Mouse (Mus musculus) CH12.LX (cell line): ENCODE results near the gene Hs3st3b1. TPM values are rescaled to one million over a fixed set of nuclear protein-coding genes. Genes with fewer than 3 reads are reported as not detected.

Experiments used
- DNase-seq: peaks from one replicate; pipeline ENCODE4 v3.0.0-alpha.2; 2013; ENCODE audit errors: extremely low read depth
- H3K27ac ChIP-seq: 2 replicates; pipeline ENCODE4 v1.5.1; 2012; ENCODE audit warnings: low read depth, mild to moderate bottlenecking, control low read depth, moderate library complexity; ENCODE audit not compliant: insufficient read depth
- H3K27me3 ChIP-seq: replicated peaks from 2 replicates; pipeline ENCODE3; 2012; ENCODE audit warnings: inconsistent platforms
- H3K36me3 ChIP-seq, 2 experiments: replicated peaks in 1 of 2; 2 replicates each; pipeline versions ENCODE3 to v1.6.1; 2012; ENCODE audit warnings: inconsistent platforms in 1 of 2, low read length in 1 of 2, mild to moderate bottlenecking in 1 of 2, mixed read lengths in 1 of 2, moderate library complexity in 1 of 2; ENCODE audit not compliant: control insufficient read depth in 1 of 2, insufficient read depth in 1 of 2
- H3K4me1 ChIP-seq, 2 experiments: 2 replicates each; pipeline ENCODE4 v1.6.1; 2012; ENCODE audit warnings: inconsistent platforms in 1 of 2, moderate library complexity in 1 of 2; ENCODE audit not compliant: insufficient read depth in 2 of 2, control insufficient read depth in 1 of 2
- H3K4me2 ChIP-seq: 2 replicates; pipeline ENCODE4 v1.6.1; 2012; ENCODE audit warnings: low read depth, mild to moderate bottlenecking, control low read depth; ENCODE audit not compliant: poor library complexity, insufficient read depth, severe bottlenecking
- H3K4me3 ChIP-seq, 3 experiments: fragments of 150-350 bp in 1 of 3; sonication (generic) in 1 of 3; replicated peaks in 1 of 3; 2 replicates each; pipeline versions ENCODE3 to v1.5.1; 2011 to 2012; ENCODE audit warnings: low read depth in 2 of 3, low read length in 2 of 3, mild to moderate bottlenecking in 2 of 3, moderate library complexity in 2 of 3, control low read depth in 1 of 3, improper control_type of control experiment in 1 of 3, inconsistent platforms in 1 of 3, mixed read lengths in 1 of 3; ENCODE audit not compliant: poor library complexity in 1 of 3
- H3K79me2 ChIP-seq: replicated peaks from 2 replicates; pipeline ENCODE4 v1.6.1; 2012; ENCODE audit warnings: mild to moderate bottlenecking, moderate library complexity; ENCODE audit not compliant: control insufficient read depth, poor library complexity, insufficient read depth, severe bottlenecking; ENCODE audit errors: extremely low read depth
- H3K9ac ChIP-seq: 2 replicates; pipeline ENCODE4 v1.6.1; 2012; ENCODE audit warnings: low read depth, mild to moderate bottlenecking, control low read depth, moderate library complexity; ENCODE audit not compliant: insufficient read depth
- H3K9me3 ChIP-seq: replicated peaks from 2 replicates; pipeline ENCODE3; 2012; ENCODE audit warnings: low read length, inconsistent platforms, mixed read lengths
- CHD1 ChIP-seq: IDR thresholded peaks from 2 replicates; pipeline ENCODE4 v1.6.1; 2012; ENCODE audit warnings: low read depth, low read length, improper control_type of control experiment, inconsistent platforms
- CTCF ChIP-seq, 2 experiments: IDR thresholded peaks in 1 of 2; conservative IDR thresholded peaks in 1 of 2; 2 replicates each; pipeline ENCODE4 v1.5.1; 2011 to 2012; ENCODE audit warnings: low read depth in 2 of 2, low read length in 2 of 2, improper control_type of control experiment in 1 of 2, inconsistent platforms in 1 of 2, mild to moderate bottlenecking in 1 of 2, moderate library complexity in 1 of 2
- GABPA ChIP-seq: IDR thresholded peaks from 2 replicates; pipeline ENCODE4 v1.6.1; 2012; ENCODE audit warnings: low read depth, low read length, improper control_type of control experiment, inconsistent platforms; ENCODE audit not compliant: insufficient replicate concordance
- HCFC1 ChIP-seq: IDR thresholded peaks from 2 replicates; pipeline ENCODE4 v1.6.1; 2012; ENCODE audit warnings: low read depth, mild to moderate bottlenecking, inconsistent platforms, low read length, improper control_type of control experiment
- IRF4 ChIP-seq: IDR thresholded peaks from 2 replicates; pipeline ENCODE4 v1.6.1; 2014; ENCODE audit warnings: low read depth, mild to moderate bottlenecking, inconsistent platforms, low read length, improper control_type of control experiment
- KAT2A ChIP-seq: IDR thresholded peaks from 2 replicates; pipeline ENCODE4 v1.6.1; 2012; ENCODE audit warnings: low read length, improper control_type of control experiment, inconsistent platforms; ENCODE audit not compliant: insufficient replicate concordance
- MAX ChIP-seq: IDR thresholded peaks from 2 replicates; pipeline ENCODE4 v1.6.1; 2011; ENCODE audit warnings: low read length, improper control_type of control experiment
- MYC ChIP-seq: IDR thresholded peaks from 2 replicates; pipeline ENCODE4 v1.6.1; 2011; ENCODE audit warnings: low read depth, mild to moderate bottlenecking, improper control_type of control experiment, low read length
- NRF1 ChIP-seq: IDR thresholded peaks from 2 replicates; pipeline ENCODE4 v1.6.1; 2014; ENCODE audit warnings: low read depth, mild to moderate bottlenecking, inconsistent platforms, low read length, improper control_type of control experiment, moderate library complexity
- PAX5 ChIP-seq: IDR thresholded peaks from 2 replicates; pipeline ENCODE4 v1.6.1; 2012; ENCODE audit warnings: low read length, inconsistent platforms, mixed read lengths
- POLR2A ChIP-seq: IDR thresholded peaks from 2 replicates; pipeline ENCODE4 v1.6.1; 2011; ENCODE audit warnings: low read depth, mild to moderate bottlenecking, improper control_type of control experiment, low read length
- RAD21 ChIP-seq: IDR thresholded peaks from 2 replicates; pipeline ENCODE4 v1.6.1; 2011; ENCODE audit warnings: low read depth, mild to moderate bottlenecking, low read length, improper control_type of control experiment, moderate library complexity
- RCOR1 ChIP-seq: conservative IDR thresholded peaks from 2 replicates; pipeline ENCODE4 v1.6.1; 2012; ENCODE audit warnings: low read depth, mild to moderate bottlenecking, inconsistent platforms, low read length, improper control_type of control experiment
- SMC3 ChIP-seq: IDR thresholded peaks from 2 replicates; pipeline ENCODE4 v1.6.1; 2011; ENCODE audit warnings: low read depth, low read length, improper control_type of control experiment
- TBP ChIP-seq: conservative IDR thresholded peaks from 2 replicates; pipeline ENCODE4 v1.6.1; 2011; ENCODE audit warnings: low read depth, low read length, improper control_type of control experiment
- UBTF ChIP-seq: IDR thresholded peaks from 2 replicates; pipeline ENCODE4 v1.6.1; 2012; ENCODE audit warnings: low read depth, mild to moderate bottlenecking, inconsistent platforms, low read length, improper control_type of control experiment, moderate library complexity
- ZKSCAN1 ChIP-seq: IDR thresholded peaks from 2 replicates; pipeline ENCODE4 v1.6.1; 2012; ENCODE audit warnings: low read depth, inconsistent platforms, low read length, improper control_type of control experiment, borderline replicate concordance
- dilution Hi-C: fragments of 300-500 bp; cut with MboI; formaldehyde crosslinking; loops from 2 replicates; pipeline ENCODE4 v1.14.3; 2020; ENCODE audit warnings: low sequenced_read_pairs; ENCODE audit not compliant: extremely low pct_unique_long_range_greater_than_20kb, extremely low pct_ligation_motif_present
- in situ Hi-C: fragments of 300-500 bp; cut with MboI; formaldehyde crosslinking; loops from 3 replicates; pipeline ENCODE4 v1.14.3; 2019; ENCODE audit warnings: low sequenced_read_pairs, low pct_ligation_motif_present, low pct_unique_long_range_greater_than_20kb, mixed read lengths
- polyA plus RNA-seq: library from polyadenylated mRNA; unstranded; fragments of >175 nt; gene quantifications from 2 replicates; pipeline ENCODE4 v1.2.1, GENCODE M21; 2012; ENCODE audit warnings: low read depth; ENCODE audit not compliant: insufficient read length
- total RNA-seq, 2 experiments: library from RNA; depleted of rRNA; stranded (reverse); fragments of 300-350 nt in 1 of 2; fragments of >200 nt in 1 of 2; gene quantifications; 2 replicates each; pipeline ENCODE4 v1.2.3; 2012 to 2014

Gene Hs3st3b1
- total and polyA plus RNA-seq, 3 experiments, result 1.1 to 2.0 (median 2.0) TPM

GRCm38 (mm10) chr11:63936641-63937040, 14.6 kb upstream of the Hs3st3b1 start:
- no peak overlapping the region for H3K4me2 ChIP-seq
- dilution Hi-C loops, result no loop called here
- in situ Hi-C loops, result no loop called here
- H3K9me3 ChIP-seq, result no peaks in the 10 kb centered on the region
- no peak overlapping the region for H3K27ac ChIP-seq
- no peaks in the 10 kb centered on the region for H3K36me3 ChIP-seq
- DNase-seq, result no peak
- TF ChIP-seq TBP (no peak), POLR2A (no peak), SMC3 (no peak), ZKSCAN1 (no peak), UBTF (no peak), CTCF (conservative IDR thresholded peaks at IDR 0.05 in 1 of 2, IDR thresholded peaks at IDR 0.05 in 1 of 2; ENCODE audit: low read depth in 2 of 2, low read length in 2 of 2) (no peak), GABPA (no peak), NRF1 (no peak), HCFC1 (no peak), MYC (no peak), PAX5 (no peak), RCOR1 (no peak)
- H3K27me3 ChIP-seq, result peaks cover 28% of the 10 kb centered on the region
- H3K4me1 ChIP-seq, result peaks cover 0 to 3% of the 10 kb centered on the region in 2 experiments; a peak in 1 of 4 replicates
- H3K79me2 ChIP-seq, result no peaks in the 10 kb centered on the region
- no peak overlapping the region for H3K4me3 ChIP-seq
- H3K9ac ChIP-seq, result no peak overlapping the region

GRCm38 (mm10) chr11:63926901-63927300, 4.8 kb upstream of the Hs3st3b1 start:
- TF ChIP-seq CHD1 (no peak), SMC3 (no peak), IRF4 (no peak), NRF1 (no peak), MAX (no peak), ZKSCAN1 (no peak), RAD21 (no peak), TBP (no peak), KAT2A (no peak)
- peaks cover 27% of the 10 kb centered on the region for H3K27me3 ChIP-seq
- dilution Hi-C loops (no loop called here), in situ Hi-C loops (loop anchor here (10.0 kb wide), 2 partner anchors 298 to 508 kb away; partner anchors contain the start of genes F930015N05Rik and Hs3st3a1)
- H3K79me2 ChIP-seq, result no peaks in the 10 kb centered on the region
- H3K27ac ChIP-seq, result no peak overlapping the region
- no peak overlapping the region for H3K4me2 ChIP-seq
- DNase-seq, result peak; percentile 37
- no peaks in the 10 kb centered on the region for H3K9me3 ChIP-seq
- H3K9ac ChIP-seq, result no peak overlapping the region
- H3K4me1 ChIP-seq, result peaks cover 0 to 19% of the 10 kb centered on the region in 2 experiments; a peak in 2 of 4 replicates
- H3K36me3 ChIP-seq, result no peaks in the 10 kb centered on the region
- no peak overlapping the region for H3K4me3 ChIP-seq
